Mouse (Mus musculus) hindbrain, embryonic 16.5 days (tissue): ENCODE results near the gene Efna1. TPM values are rescaled to one million over a fixed set of nuclear protein-coding genes. Genes with fewer than 3 reads are reported as not detected.

ENCODE experiments used
- ATAC-seq: fragments of 200-750 bp; cut with Nextera tagmentation; 2 replicates; pipeline ENCODE4 v1.8.0; 2017; ENCODE audit warnings: moderate TSS enrichment, moderate library complexity
- H3K27ac ChIP-seq: fragments of 300-500 bp; sonication (generic); 2 replicates; pipeline ENCODE4 v1.5.1; 2014; ENCODE audit warnings: low read depth, mild to moderate bottlenecking, control low read depth, low read length, moderate library complexity
- H3K27me3 ChIP-seq: fragments of 300-500 bp; sonication (generic); replicated peaks from 2 replicates; pipeline ENCODE4 v1.6.1; 2014; ENCODE audit warnings: low read length; ENCODE audit not compliant: control insufficient read depth, insufficient read depth
- H3K36me3 ChIP-seq: fragments of 300-500 bp; sonication (generic); 2 replicates; pipeline ENCODE4 v1.6.1; 2014; ENCODE audit warnings: mild to moderate bottlenecking, low read length, moderate library complexity, mixed read lengths; ENCODE audit not compliant: control insufficient read depth, insufficient read depth
- H3K4me1 ChIP-seq: fragments of 300-500 bp; sonication (generic); 2 replicates; pipeline ENCODE4 v1.6.1; 2014; ENCODE audit warnings: low read depth, low read length; ENCODE audit not compliant: control insufficient read depth, insufficient read depth
- H3K4me2 ChIP-seq: fragments of 300-500 bp; sonication (generic); 2 replicates; pipeline ENCODE4 v1.6.1; 2014; ENCODE audit warnings: mild to moderate bottlenecking, low read length, control low read depth, moderate library complexity
- H3K4me3 ChIP-seq: fragments of 300-500 bp; sonication (generic); 2 replicates; pipeline ENCODE4 v1.5.1; 2014; ENCODE audit warnings: mild to moderate bottlenecking, low read length, control low read depth, moderate library complexity
- H3K9ac ChIP-seq: fragments of 300-500 bp; sonication (generic); 2 replicates; pipeline ENCODE4 v1.6.1; 2014; ENCODE audit warnings: low read depth, mild to moderate bottlenecking, control low read depth, low read length, moderate library complexity
- H3K9me3 ChIP-seq: fragments of 300-500 bp; sonication (generic); 2 replicates; pipeline ENCODE4 v1.6.1; 2014; ENCODE audit warnings: mild to moderate bottlenecking, low read length, moderate library complexity; ENCODE audit not compliant: control insufficient read depth
- WGBS: fragments of 180-500 bp; shearing (Covaris S2); extraction: QIAGEN DNeasy Blood & Tissue Kit; methylation state at CpG from one replicate; pipeline ENCODE4 v1.1.7; 2014; 5-methylcytosine and 5-hydroxymethylcytosine counted together
- polyA plus RNA-seq: library from polyadenylated mRNA; unstranded; fragments of >200 nt; fragmentation: Nextera tagmentation; extraction: Ambion mirVana; gene quantifications from 2 replicates; pipeline ENCODE4 v1.2.1, GENCODE M21; 2015

Efna1 gene
- polyA plus RNA-seq, 1 experiment from 2014 or later: 8.4 TPM

DNA sequence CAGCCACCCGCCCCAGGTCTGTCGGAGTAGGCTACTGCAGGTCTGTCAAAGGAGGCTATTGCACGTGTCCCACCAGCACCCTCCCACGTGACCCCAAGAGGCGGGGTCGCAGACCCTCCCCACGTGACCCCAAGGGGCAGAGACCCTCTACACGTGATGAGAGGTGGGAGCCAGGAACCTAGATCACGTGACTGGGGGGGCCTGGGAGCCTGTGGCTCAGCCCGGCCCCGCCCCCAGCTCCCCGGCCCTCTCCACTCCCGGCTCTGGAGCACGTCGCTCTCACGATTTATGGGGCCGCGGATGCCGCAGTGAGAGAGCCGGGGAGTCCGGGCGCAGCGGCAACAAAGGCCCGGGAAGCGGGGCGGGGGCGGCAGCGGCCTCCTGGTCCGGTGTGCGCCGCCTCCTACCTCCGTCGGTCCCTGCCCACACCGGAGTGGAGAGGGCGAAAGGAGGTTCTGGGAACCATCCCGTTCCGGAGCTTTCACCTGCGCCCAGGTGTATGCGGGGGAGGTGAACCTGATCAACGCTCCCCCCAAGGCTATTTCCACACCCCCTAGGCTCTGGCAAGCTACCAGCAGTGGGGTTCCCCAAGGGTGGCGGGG is 39.7 kb upstream of the Efna1 start:
- Histone ChIP-seq H3K27me3 (peaks cover 3% of the 10 kb centered on the region), H3K9me3 (no peaks in the 10 kb centered on the region), H3K27ac (peak overlapping the region; percentile 96), H3K36me3 (no peaks in the 10 kb centered on the region), H3K4me2 (peak overlapping the region; percentile 89), H3K9ac (peak overlapping the region; percentile 83), H3K4me3 (peak overlapping the region; percentile 60), H3K4me1 (peaks cover 48% of the 10 kb centered on the region)
- WGBS: under 1% methylated on average over 40 of the region's 41 CpGs
- ATAC-seq: peak; percentile 18; the same call in 1 of the 2 replicates

DNA sequence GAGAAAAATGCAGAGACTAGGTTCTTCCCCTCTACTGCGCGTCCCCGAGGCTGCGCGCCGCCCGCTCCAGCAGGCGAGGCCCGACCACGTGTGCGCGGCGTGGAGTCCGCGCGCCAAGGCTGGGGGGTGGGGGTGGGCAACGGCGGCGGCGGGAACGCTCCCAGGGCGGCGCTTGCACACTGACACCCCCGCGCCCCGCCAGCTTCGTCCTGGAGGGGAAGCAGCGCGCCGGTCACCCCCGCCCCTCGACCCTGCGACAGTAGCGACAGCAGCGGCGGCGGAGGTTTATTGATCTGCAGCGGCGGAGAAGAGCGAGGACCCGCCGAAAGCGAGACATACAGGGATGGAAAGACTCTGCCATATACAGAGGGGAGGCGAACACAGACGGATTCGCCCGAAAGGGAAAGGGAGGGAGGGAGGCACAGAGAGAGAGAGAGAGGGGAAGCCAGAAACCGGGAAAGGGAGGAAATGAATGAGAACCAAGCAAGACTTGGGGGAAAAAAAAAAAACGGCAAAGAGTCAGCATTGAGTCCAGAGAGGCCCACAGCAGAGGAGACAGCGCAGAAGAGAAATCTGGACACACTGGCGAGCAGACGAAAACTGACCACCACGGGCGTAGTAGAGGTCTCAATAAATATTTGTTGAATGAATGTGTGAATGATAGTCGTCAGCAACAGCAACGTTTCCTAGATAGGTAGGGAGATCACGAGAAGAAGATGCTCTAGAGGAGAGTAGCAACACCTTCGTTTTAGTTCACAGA is 38.8 kb upstream of the Efna1 start:
- Histone ChIP-seq H3K4me3 (peak overlapping the region; percentile 60), H3K27me3 (peaks cover 3% of the 10 kb centered on the region), H3K27ac (peak overlapping the region; percentile 96), H3K9me3 (no peaks in the 10 kb centered on the region), H3K36me3 (no peaks in the 10 kb centered on the region), H3K4me2 (peak overlapping the region; percentile 89), H3K9ac (peak overlapping the region; percentile 83), H3K4me1 (peaks cover 55% of the 10 kb centered on the region)
- ATAC-seq: peak; percentile 13; the same call in 1 of the 2 replicates
- 2% methylated on average over 53 of the region's 58 CpGs for WGBS

GRCm38 (mm10) chr3:89318971-89319590 is 38.1 kb upstream of the Efna1 start:
- H3K4me2 ChIP-seq: peak overlapping the region; percentile 89
- no peak for ATAC-seq
- H3K9me3 ChIP-seq: no peaks in the 10 kb centered on the region
- peaks cover 55% of the 10 kb centered on the region for H3K4me1 ChIP-seq
- H3K36me3 ChIP-seq: 0 out of 2 replicates have a peak, but pooled peaks cover 5% of the 10 kb centered on the region
- 8% methylated on average over 21 of the region's 21 CpGs for WGBS
- H3K27me3 ChIP-seq: peaks cover 3% of the 10 kb centered on the region
- H3K9ac ChIP-seq: peak overlapping the region; percentile 83
- H3K4me3 ChIP-seq: peak overlapping the region; percentile 60
- H3K27ac ChIP-seq: peak overlapping the region; percentile 96; the same call in 1 of the 2 replicates

GRCm38 (mm10) chr3:89318316-89318715 is 37.4 kb upstream of the Efna1 start:
- Histone ChIP-seq H3K4me1 (peaks cover 55% of the 10 kb centered on the region), H3K27ac (no peak overlapping the region), H3K9me3 (no peaks in the 10 kb centered on the region), H3K4me2 (no peak overlapping the region), H3K27me3 (peaks cover 3% of the 10 kb centered on the region), H3K4me3 (no peak overlapping the region), H3K36me3 (0 out of 2 replicates have a peak, but pooled peaks cover 11% of the 10 kb centered on the region), H3K9ac (no peak overlapping the region)
- WGBS: 66% methylated on average over 8 of the region's 8 CpGs
- ATAC-seq: no peak

GRCm38 (mm10) chr3:89317246-89317645 is 36.3 kb upstream of the Efna1 start:
- H3K36me3 ChIP-seq: 0 out of 2 replicates have a peak, but pooled peaks cover 11% of the 10 kb centered on the region
- no peak for ATAC-seq
- no peaks in the 10 kb centered on the region for H3K9me3 ChIP-seq
- 0 out of 2 replicates have a peak overlapping the region, but pooled peaks have one; percentile 16 for H3K9ac ChIP-seq
- WGBS: 50% methylated on average over 6 of the region's 6 CpGs
- no peak overlapping the region for H3K4me3 ChIP-seq
- H3K27ac ChIP-seq: no peak overlapping the region
- peak overlapping the region; percentile 25; the same call in 1 of the 2 replicates for H3K4me2 ChIP-seq
- peaks cover 55% of the 10 kb centered on the region for H3K4me1 ChIP-seq
- H3K27me3 ChIP-seq: peaks cover 3% of the 10 kb centered on the region

- Histone ChIP-seq H3K27me3 (peaks cover 3% of the 10 kb centered on the region), H3K4me2 (peak overlapping the region; percentile 25), H3K9ac (peak overlapping the region; percentile 13; the same call in 1 of the 2 replicates), H3K27ac (no peak overlapping the region), H3K4me1 (peaks cover 55% of the 10 kb centered on the region), H3K4me3 (no peak overlapping the region), H3K36me3 (0 out of 2 replicates have a peak, but pooled peaks cover 11% of the 10 kb centered on the region), H3K9me3 (no peaks in the 10 kb centered on the region)
- ATAC-seq: peak; percentile 9
- WGBS: 0% methylated on average over 4 of the region's 4 CpGs
These were observed 35.9 kb upstream of the Efna1 start for GRCm38 (mm10) chr3:89316833-89317232.

DNA sequence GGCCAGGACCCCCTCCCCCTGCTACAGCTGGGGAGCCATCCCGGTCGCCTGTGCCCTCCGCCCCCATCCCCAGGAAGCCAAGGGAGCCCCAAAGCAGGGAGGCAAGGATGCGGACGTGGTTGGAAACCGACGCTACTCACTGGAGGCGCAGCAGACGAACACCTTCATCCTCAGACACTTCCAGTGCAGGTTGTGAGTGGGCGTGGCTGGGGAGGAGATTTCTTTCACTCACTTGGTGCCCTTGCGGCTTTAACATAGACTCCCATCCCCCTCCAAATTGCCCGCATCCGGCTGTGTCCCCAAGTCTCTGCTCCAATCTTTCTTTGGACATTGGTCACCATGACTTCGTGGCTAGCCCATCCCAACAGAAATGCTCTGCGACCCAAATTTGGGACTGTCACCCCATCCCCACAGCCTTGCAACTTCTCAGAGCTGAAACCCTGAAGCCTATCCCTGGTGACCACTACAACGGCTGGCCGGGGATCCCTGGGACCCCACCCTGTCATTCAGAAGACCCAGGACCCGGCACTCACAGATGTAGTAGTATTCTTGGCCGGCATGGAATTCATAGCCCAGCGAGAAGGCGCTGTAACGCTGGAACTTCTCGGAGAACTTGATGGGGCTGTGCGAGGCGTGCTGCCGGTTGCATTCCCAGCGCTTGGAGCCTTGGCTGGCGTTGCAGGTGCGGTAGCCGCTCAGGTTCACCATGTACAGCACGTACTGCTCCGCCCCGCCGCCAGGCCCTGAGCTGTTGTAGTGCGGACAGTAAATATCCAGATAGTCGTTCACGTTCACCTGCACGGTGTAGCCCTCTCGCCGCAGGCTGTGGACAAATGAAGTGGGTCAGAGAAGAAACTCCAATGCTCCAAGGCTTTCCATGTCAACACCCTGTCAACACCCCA is 35.2 kb upstream of the Efna1 start:
- Histone ChIP-seq H3K9ac (peak overlapping the region; percentile 33), H3K4me2 (peak overlapping the region; percentile 57), H3K4me1 (peaks cover 53% of the 10 kb centered on the region), H3K9me3 (no peaks in the 10 kb centered on the region), H3K27ac (no peak overlapping the region), H3K27me3 (peaks cover 3% of the 10 kb centered on the region), H3K36me3 (0 out of 2 replicates have a peak, but pooled peaks cover 11% of the 10 kb centered on the region), H3K4me3 (no peak overlapping the region)
- 0 out of 2 replicates have a peak, but pooled peaks have one; percentile 3 for ATAC-seq
- 6% methylated on average over 40 of the region's 40 CpGs for WGBS

DNA sequence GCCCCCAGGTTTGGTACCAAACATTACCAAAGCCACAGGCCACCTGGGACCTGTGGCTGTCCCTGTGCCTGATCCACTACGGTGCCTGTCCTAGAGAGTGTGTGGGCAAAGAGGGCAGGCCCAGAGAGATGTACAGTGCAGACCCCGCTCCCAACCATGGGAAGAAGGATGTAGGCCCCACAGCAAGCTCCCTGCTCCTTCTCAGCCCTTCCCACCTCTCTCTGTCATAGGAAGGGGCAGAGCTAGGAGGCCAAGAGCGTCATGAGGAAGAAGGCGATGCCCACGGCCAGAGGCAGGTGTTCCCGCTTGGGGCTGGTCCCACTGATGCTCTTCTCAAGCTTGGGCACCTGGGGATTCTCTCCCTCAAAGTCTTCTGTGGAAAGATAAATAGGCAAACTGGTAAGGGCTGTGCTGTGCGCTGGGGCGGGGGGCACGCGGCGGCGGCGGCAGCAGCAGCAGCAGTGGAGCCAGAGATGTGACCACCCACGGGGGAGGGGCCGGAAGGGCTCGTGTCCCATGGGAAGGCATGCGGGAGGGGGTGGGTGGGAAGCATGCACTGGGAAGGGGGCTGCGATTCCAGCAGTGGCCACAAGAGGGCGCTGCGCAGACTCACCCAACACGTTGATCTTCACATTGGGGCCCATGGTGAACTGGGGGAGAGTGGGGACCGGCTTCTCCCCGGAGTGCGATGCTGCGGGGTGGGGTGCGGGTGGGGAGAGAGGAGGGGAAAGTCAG is 34.4 kb upstream of the Efna1 start:
- Histone ChIP-seq H3K27ac (no peak overlapping the region), H3K4me2 (peak overlapping the region; percentile 57), H3K4me1 (peaks cover 45% of the 10 kb centered on the region), H3K9ac (peak overlapping the region; percentile 49), H3K9me3 (no peaks in the 10 kb centered on the region), H3K36me3 (0 out of 2 replicates have a peak, but pooled peaks cover 11% of the 10 kb centered on the region), H3K4me3 (peak overlapping the region; percentile 21; the same call in 1 of the 2 replicates), H3K27me3 (peaks cover 3% of the 10 kb centered on the region)
- 7% methylated on average over 23 of the region's 26 CpGs for WGBS
- no peak for ATAC-seq
